Mouse (Mus musculus) hindbrain, postnatal 0 days (tissue): ENCODE measurements around the gene Vmp1. TPM values are rescaled to one million over a fixed set of nuclear protein-coding genes. Genes with fewer than 3 reads are reported as not detected.

Experiments
- ATAC-seq: fragments of 200-750 bp; cut with Nextera tagmentation; 2 replicates; pipeline ENCODE4 v1.8.0; 2017; ENCODE audit warnings: mild to moderate bottlenecking, moderate TSS enrichment, moderate library complexity
- DNase-seq: peaks from one replicate; pipeline ENCODE4 v3.0.0-alpha.2; 2015; ENCODE audit warnings: low spot score
- H3K27ac ChIP-seq: fragments of 300-500 bp; sonication (generic); 2 replicates; pipeline ENCODE4 v1.5.1; 2014; ENCODE audit warnings: mild to moderate bottlenecking
- H3K27me3 ChIP-seq: fragments of 300-500 bp; sonication (generic); 2 replicates; pipeline ENCODE4 v1.6.1; 2014; ENCODE audit warnings: low read length, mixed read lengths; ENCODE audit not compliant: insufficient read depth
- H3K36me3 ChIP-seq: fragments of 300-500 bp; sonication (generic); 2 replicates; pipeline ENCODE4 v1.6.1; 2014; ENCODE audit warnings: low read length, mixed read lengths; ENCODE audit not compliant: insufficient read depth
- H3K4me1 ChIP-seq: fragments of 300-500 bp; sonication (generic); 2 replicates; pipeline ENCODE4 v1.6.1; 2014; ENCODE audit warnings: antibody characterized with exemption, low read length, mixed read lengths; ENCODE audit not compliant: insufficient read depth
- H3K4me2 ChIP-seq: fragments of 300-500 bp; sonication (generic); 2 replicates; pipeline ENCODE4 v1.6.1; 2014; ENCODE audit warnings: low read depth, mild to moderate bottlenecking, low read length, moderate library complexity, mixed read lengths
- H3K4me3 ChIP-seq: fragments of 300-500 bp; sonication (generic); 2 replicates; pipeline ENCODE4 v1.5.1; 2014; ENCODE audit warnings: low read length
- H3K9ac ChIP-seq: fragments of 300-500 bp; sonication (generic); replicated peaks from 2 replicates; pipeline ENCODE4 v1.6.1; 2014; ENCODE audit warnings: mild to moderate bottlenecking, low read length, moderate library complexity, mixed read lengths
- H3K9me3 ChIP-seq: fragments of 300-500 bp; sonication (generic); 2 replicates; pipeline ENCODE4 v1.6.1; 2016; ENCODE audit warnings: low read length, mixed read lengths
- CTCF ChIP-seq: IDR thresholded peaks from 2 replicates; pipeline ENCODE4 v1.5.1; 2016; ENCODE audit warnings: antibody characterized with exemption, control low read depth, low read depth
- whole genome bisulfite sequencing: fragments of 180-500 bp; shearing (Covaris S2); extraction: QIAGEN DNeasy Blood & Tissue Kit; methylation state at CpG from one replicate; pipeline ENCODE4 v1.1.7; 2014; 5-methylcytosine and 5-hydroxymethylcytosine counted together
- polyA plus RNA-seq: library from polyadenylated mRNA; unstranded; fragments of >200 nt; fragmentation: Nextera tagmentation; extraction: Ambion mirVana; gene quantifications from 2 replicates; pipeline ENCODE4 v1.2.1, GENCODE M21; 2015
- total RNA-seq: library from RNA; depleted of rRNA; stranded (reverse); fragments of >200 nt; gene quantifications from 2 replicates; pipeline ENCODE4 v1.2.3, GENCODE M21; 2014

Gene Vmp1
- total and polyA plus RNA-seq, 2 experiments from 2014 or later, result 51.6 to 129 TPM

DNA sequence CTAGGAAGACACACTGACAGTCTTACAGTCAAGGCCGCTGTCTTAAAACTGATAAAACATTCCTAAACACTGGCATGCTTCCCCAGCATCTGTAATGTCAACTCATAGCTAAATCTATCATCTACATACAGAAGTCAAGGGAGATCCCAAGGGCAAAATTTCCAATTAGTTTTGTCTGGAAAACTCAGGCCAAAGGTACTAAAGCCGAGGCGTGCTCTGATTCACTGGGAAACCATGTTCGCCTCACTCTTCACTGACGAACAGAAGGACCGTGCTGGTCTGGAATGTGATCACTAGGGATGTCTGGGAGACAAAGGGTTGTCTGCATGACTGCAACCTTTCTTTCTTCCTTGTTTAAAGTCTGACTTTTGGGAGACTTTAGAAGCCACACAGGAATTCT, 33.0 kb downstream of the Vmp1 start:
- ATAC-seq, result no peak
- H3K36me3 ChIP-seq, result no peaks in the 10 kb centered on the region
- H3K27ac ChIP-seq, result no peak overlapping the region
- 45% methylated on average over 6 of the region's 6 CpGs for WGBS
- TF ChIP-seq CTCF, result no peak
- H3K4me1 ChIP-seq, result no peaks in the 10 kb centered on the region
- H3K27me3 ChIP-seq, result no peaks in the 10 kb centered on the region
- H3K9ac ChIP-seq, result no peak overlapping the region
- no peak for DNase-seq
- no peaks in the 10 kb centered on the region for H3K9me3 ChIP-seq
- no peak overlapping the region for H3K4me2 ChIP-seq
- H3K4me3 ChIP-seq, result no peak overlapping the region

- Histone ChIP-seq H3K4me1 (no peaks in the 10 kb centered on the region), H3K4me3 (no peak overlapping the region), H3K9me3 (no peaks in the 10 kb centered on the region), H3K27me3 (no peaks in the 10 kb centered on the region), H3K4me2 (no peak overlapping the region), H3K27ac (no peak overlapping the region), H3K36me3 (no peaks in the 10 kb centered on the region), H3K9ac (no peak overlapping the region)
- DNase-seq (no peak), ATAC-seq (no peak)
- TF ChIP-seq CTCF, result no peak
- 76% methylated on average over 1 of the region's 1 CpGs for WGBS
These were observed 34.1 kb downstream of the Vmp1 start for GRCm38 (mm10) chr11:86649542-86649941.

DNA sequence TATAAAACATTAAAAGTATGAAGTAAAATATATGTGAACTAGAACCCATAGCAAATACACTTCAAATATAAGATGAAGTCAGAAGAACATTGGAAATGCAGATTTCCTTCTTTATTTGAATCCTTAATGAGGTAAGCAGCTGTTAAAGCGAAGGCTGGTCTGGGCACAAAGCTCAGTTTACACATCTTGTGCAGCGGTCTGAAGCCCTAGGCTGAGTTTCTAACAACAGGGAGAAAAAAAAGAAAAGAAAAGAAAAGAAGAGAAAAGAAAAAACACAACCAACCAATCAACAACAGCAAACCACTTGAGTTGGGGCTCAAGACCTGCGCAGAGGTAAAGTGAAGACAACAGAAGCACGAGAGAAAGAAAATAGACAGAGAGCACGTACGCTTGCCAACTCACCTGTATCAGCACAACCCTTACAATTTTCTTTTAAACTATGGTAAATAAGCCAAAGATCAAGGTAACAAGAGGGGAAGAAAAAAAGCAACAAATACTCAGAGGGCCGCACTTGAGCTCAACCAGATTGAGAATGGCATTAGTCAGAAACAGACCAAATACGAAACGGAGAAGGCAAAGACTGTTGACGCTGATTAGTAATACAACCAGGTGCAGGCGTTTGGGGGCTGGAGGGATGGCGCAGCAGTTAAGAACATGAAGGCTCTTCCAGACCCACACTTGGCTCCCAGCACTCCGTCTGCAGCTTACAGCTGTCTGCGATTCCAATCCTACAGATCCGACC, 35.8 kb downstream of the Vmp1 start:
- no peak for ATAC-seq
- H3K9me3 ChIP-seq, result no peaks in the 10 kb centered on the region
- H3K27me3 ChIP-seq, result no peaks in the 10 kb centered on the region
- no peak overlapping the region for H3K4me3 ChIP-seq
- no peak overlapping the region for H3K4me2 ChIP-seq
- 87% methylated on average over 15 of the region's 15 CpGs for WGBS
- H3K36me3 ChIP-seq, result peaks cover 4% of the 10 kb centered on the region; the same call in 1 of the 2 replicates
- no peak overlapping the region for H3K9ac ChIP-seq
- H3K4me1 ChIP-seq, result no peaks in the 10 kb centered on the region
- no peak overlapping the region for H3K27ac ChIP-seq
- no peak for DNase-seq
- TF ChIP-seq CTCF, result no peak

DNA sequence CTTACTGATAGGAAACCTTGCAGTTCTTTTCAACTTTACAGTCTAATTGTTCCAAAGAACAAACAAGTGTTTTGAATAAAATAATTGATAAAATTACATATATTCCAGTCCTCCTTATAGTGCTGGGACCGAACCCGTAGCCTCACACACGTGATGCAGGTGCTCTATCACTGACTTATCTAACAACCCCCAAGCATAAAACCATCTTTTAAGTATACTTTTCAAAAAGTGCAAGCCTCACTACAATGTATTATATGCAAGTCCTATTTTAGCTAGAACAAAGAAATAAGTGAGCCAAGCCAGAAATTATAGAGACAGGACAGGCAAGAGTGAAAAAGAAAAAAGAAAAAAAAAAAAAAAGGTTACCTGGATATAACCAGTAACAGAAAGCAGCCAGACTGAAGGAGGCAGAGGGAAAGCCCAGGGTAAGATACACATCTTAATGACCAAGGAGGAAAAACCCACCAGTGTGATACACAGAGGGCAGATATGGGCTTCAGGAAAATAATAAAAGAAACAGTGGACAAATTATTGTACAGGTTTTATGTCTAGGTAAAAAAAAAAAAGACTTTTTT, 36.7 kb downstream of the Vmp1 start:
- H3K27ac ChIP-seq, result no peak overlapping the region
- no peak for DNase-seq
- ATAC-seq, result no peak
- no peaks in the 10 kb centered on the region for H3K4me1 ChIP-seq
- H3K36me3 ChIP-seq, result peaks cover 10% of the 10 kb centered on the region
- no peak overlapping the region for H3K4me2 ChIP-seq
- no peaks in the 10 kb centered on the region for H3K27me3 ChIP-seq
- no peak overlapping the region for H3K9ac ChIP-seq
- H3K9me3 ChIP-seq, result no peaks in the 10 kb centered on the region
- WGBS, result 88% methylated on average over 3 of the region's 3 CpGs
- H3K4me3 ChIP-seq, result no peak overlapping the region
- TF ChIP-seq CTCF, result no peak

DNA sequence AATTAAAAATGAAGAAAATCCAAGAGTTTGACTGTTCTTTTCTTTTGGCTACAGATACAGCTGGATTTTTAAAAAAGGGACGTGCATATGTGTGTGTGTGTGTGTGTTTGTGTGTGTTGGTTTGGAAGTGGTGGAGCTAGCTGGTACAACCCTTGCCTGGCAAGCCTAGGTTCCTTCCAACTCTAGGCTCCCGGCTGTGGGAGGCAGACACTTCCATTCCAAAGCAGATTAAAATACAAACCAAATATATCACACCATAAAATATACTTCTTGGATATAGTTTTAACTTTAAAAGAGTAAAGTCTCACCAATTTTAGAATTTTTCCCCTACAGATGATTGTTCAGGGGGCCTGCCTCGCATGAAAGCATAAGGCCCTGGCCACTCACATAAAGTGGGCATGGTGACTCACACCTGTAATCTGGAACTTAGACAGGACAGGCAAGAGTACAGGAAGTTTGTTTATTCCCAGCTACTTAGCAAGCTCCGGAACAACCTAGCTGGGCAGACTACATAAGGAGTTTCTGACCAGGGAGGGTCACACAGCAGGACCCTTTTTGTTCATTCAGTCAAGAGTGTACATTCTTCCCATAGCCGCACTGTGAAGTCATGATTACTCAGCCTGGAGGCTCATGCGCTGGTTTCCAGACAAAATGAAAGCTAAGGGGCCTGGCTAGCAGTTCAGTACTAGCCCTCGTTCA, 37.4 kb downstream of the Vmp1 start:
- no peak overlapping the region for H3K9ac ChIP-seq
- no peak overlapping the region for H3K27ac ChIP-seq
- ATAC-seq (no peak), DNase-seq (peak; percentile 3)
- WGBS, result 45% methylated on average over 7 of the region's 7 CpGs
- no peaks in the 10 kb centered on the region for H3K4me1 ChIP-seq
- H3K27me3 ChIP-seq, result no peaks in the 10 kb centered on the region
- H3K4me2 ChIP-seq, result no peak overlapping the region
- no peak for TF ChIP-seq CTCF
- no peak overlapping the region for H3K4me3 ChIP-seq
- no peaks in the 10 kb centered on the region for H3K9me3 ChIP-seq
- peaks cover 12% of the 10 kb centered on the region for H3K36me3 ChIP-seq

DNA sequence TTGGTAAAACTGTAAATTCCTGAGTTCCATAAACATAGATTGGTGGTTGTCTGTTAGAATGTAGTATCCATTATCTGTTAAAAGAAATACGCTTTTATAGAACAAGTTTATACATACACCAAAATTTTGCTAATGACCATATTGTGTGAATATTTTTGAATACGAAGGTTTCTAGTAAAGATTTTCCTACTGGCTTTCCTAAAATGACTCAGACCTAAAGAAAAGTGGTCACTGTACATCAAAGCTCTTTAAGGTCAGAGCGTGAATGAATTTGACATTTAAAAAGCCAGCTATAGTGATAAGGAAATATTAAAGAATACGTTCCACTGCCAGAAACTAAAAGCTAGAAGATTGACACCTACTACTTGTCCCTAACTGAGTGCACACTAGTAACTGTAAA, 39.1 kb downstream of the Vmp1 start:
- H3K9me3 ChIP-seq, result no peaks in the 10 kb centered on the region
- H3K36me3 ChIP-seq, result peaks cover 12% of the 10 kb centered on the region
- ATAC-seq, result no peak
- DNase-seq, result no peak
- no peak overlapping the region for H3K27ac ChIP-seq
- 95% methylated on average over 4 of the region's 4 CpGs for WGBS
- H3K4me1 ChIP-seq, result no peaks in the 10 kb centered on the region
- H3K4me3 ChIP-seq, result no peak overlapping the region
- H3K9ac ChIP-seq, result no peak overlapping the region
- TF ChIP-seq CTCF, result no peak
- no peak overlapping the region for H3K4me2 ChIP-seq
- H3K27me3 ChIP-seq, result no peaks in the 10 kb centered on the region
